Mouse (Mus musculus) left cerebral cortex, postnatal 10 days (tissue): ENCODE data around the gene Vangl1. TPM values are rescaled to one million over a fixed set of nuclear protein-coding genes. Genes with fewer than 3 reads are reported as not detected.

ENCODE experiments used
- DNase-seq, 2 experiments: peaks; one replicate each; pipeline ENCODE4 v3.0.0; 2021 to 2022; ENCODE audit warnings: low spot score in 2 of 2, mixed read lengths in 1 of 2; ENCODE audit errors: extremely low spot score in 1 of 2
- intact Hi-C: fragments of 180-260 bp; cut with DNase I; formaldehyde crosslinking; loops from one replicate; pipeline ENCODE4 v1.15.1; 2025
- total RNA-seq, 2 experiments: library from RNA; stranded (reverse); gene quantifications; 2 replicates each; pipeline ENCODE4 v1.2.3; 2021

Gene Vangl1
- total RNA-seq, 2 experiments from 2014 or later = 2.9 to 7.9 TPM

- intact Hi-C loops = loop anchor here (5.0 kb wide), 1 partner anchor 36 kb away; no protein-coding TSS in a partner anchor
- DNase-seq = no peak
These were observed 1.4 kb downstream of the Vangl1 start for GRCm38 (mm10) chr3:102203131-102203530.

- no peak for DNase-seq
- intact Hi-C loops = loop anchor here (5.0 kb wide), 1 partner anchor 33 kb away; no protein-coding TSS in a partner anchor
These were observed 4.5 kb downstream of the Vangl1 start for GRCm38 (mm10) chr3:102199991-102200390.

GRCm38 (mm10) chr3:102199226-102199625 lies 5.3 kb downstream of the Vangl1 start:
- intact Hi-C loops = no loop called here
- no peak for DNase-seq

- intact Hi-C loops = no loop called here
- no peak for DNase-seq
These were observed 6.0 kb downstream of the Vangl1 start for GRCm38 (mm10) chr3:102198446-102198845.

GRCm38 (mm10) chr3:102197746-102198145 lies 6.7 kb downstream of the Vangl1 start:
- no peak for DNase-seq
- intact Hi-C loops = no loop called here

GRCm38 (mm10) chr3:102197152-102197551 lies 7.3 kb downstream of the Vangl1 start:
- intact Hi-C loops = no loop called here
- DNase-seq = no peak

GRCm38 (mm10) chr3:102196166-102196565 lies 8.3 kb downstream of the Vangl1 start:
- intact Hi-C loops = no loop called here
- DNase-seq = no peak

GRCm38 (mm10) chr3:102195762-102196161 lies 8.7 kb downstream of the Vangl1 start:
- intact Hi-C loops = no loop called here
- DNase-seq = no peak

- no peak for DNase-seq
These were observed 10.0 kb downstream of the Vangl1 start for GRCm38 (mm10) chr3:102194291-102195051.

GRCm38 (mm10) chr3:102193488-102194290 lies 10.8 kb downstream of the Vangl1 start:
- DNase-seq = peak in 1 of 2 experiments; percentile 54
- intact Hi-C loops = no loop called here

More at GRCm38 (mm10) chr3:102194291-102195051, 10.0 kb downstream of the Vangl1 start:
- intact Hi-C loops = no loop called here

- DNase-seq = peak in 1 of 2 experiments; percentile 59
- intact Hi-C loops = no loop called here
These were observed 11.9 kb downstream of the Vangl1 start for GRCm38 (mm10) chr3:102192621-102193020.

GRCm38 (mm10) chr3:102191575-102191974 lies 12.9 kb downstream of the Vangl1 start:
- intact Hi-C loops = no loop called here
- DNase-seq = no peak

- DNase-seq = no peak
- intact Hi-C loops = no loop called here
These were observed 13.9 kb downstream of the Vangl1 start for GRCm38 (mm10) chr3:102190642-102191041.

- intact Hi-C loops = no loop called here
- no peak for DNase-seq
These were observed 14.5 kb downstream of the Vangl1 start for GRCm38 (mm10) chr3:102190015-102190414.

- DNase-seq = no peak
- intact Hi-C loops = no loop called here
These were observed 15.5 kb downstream of the Vangl1 start for GRCm38 (mm10) chr3:102188972-102189371.

- intact Hi-C loops = no loop called here
- DNase-seq = no peak
These were observed 17.1 kb downstream of the Vangl1 start for GRCm38 (mm10) chr3:102187401-102187800.

- intact Hi-C loops = no loop called here
- no peak for DNase-seq
These were observed 19.8 kb downstream of the Vangl1 start for GRCm38 (mm10) chr3:102184721-102185120.

- intact Hi-C loops = no loop called here
- no peak for DNase-seq
These were observed 21.9 kb downstream of the Vangl1 start for GRCm38 (mm10) chr3:102182601-102183000.

GRCm38 (mm10) chr3:102181191-102181590 lies 23.3 kb downstream of the Vangl1 start:
- no peak for DNase-seq
- intact Hi-C loops = no loop called here

- no peak for DNase-seq
- intact Hi-C loops = no loop called here
These were observed 23.7 kb downstream of the Vangl1 start for GRCm38 (mm10) chr3:102180746-102181145.
